Mouse (Mus musculus) c-Kit-positive CD71-positive TER-119-positive erythroid progenitor cells, embryonic 14.5 days (primary cell): ENCODE measurements around the gene 1700025G04Rik.

Experiments used
- DNase-seq: peaks from one replicate; pipeline ENCODE4 v3.0.0-alpha.2; 2013; ENCODE audit warnings: low spot score

1700025G04Rik gene

GRCm38 (mm10) chr1:151961204-151961603, 128.7 kb downstream of the 1700025G04Rik start:
- no peak for DNase-seq

GRCm38 (mm10) chr1:151959010-151959409, 130.9 kb downstream of the 1700025G04Rik start:
- DNase-seq = no peak

GRCm38 (mm10) chr1:151958442-151958841, 131.5 kb downstream of the 1700025G04Rik start:
- no peak for DNase-seq

- no peak for DNase-seq
Observed at GRCm38 (mm10) chr1:151957669-151958068, 132.3 kb downstream of the 1700025G04Rik start.

- no peak for DNase-seq
Observed at GRCm38 (mm10) chr1:151955866-151956265, 134.1 kb downstream of the 1700025G04Rik start.

- DNase-seq = peak; percentile 13
Observed at GRCm38 (mm10) chr1:151953563-151953962, 136.4 kb downstream of the 1700025G04Rik start.

- DNase-seq = no peak
Observed at GRCm38 (mm10) chr1:151948065-151948464, 141.9 kb downstream of the 1700025G04Rik start.

- DNase-seq = no peak
Observed at GRCm38 (mm10) chr1:151947571-151947970, 142.4 kb downstream of the 1700025G04Rik start.

- no peak for DNase-seq
Observed at GRCm38 (mm10) chr1:151944457-151945223, 145.3 kb downstream of the 1700025G04Rik start.

GRCm38 (mm10) chr1:151943681-151944237, 146.2 kb downstream of the 1700025G04Rik start:
- DNase-seq = no peak

GRCm38 (mm10) chr1:151942972-151943654, 146.8 kb downstream of the 1700025G04Rik start:
- no peak for DNase-seq

GRCm38 (mm10) chr1:151939987-151940386, 149.9 kb downstream of the 1700025G04Rik start:
- no peak for DNase-seq

- DNase-seq = no peak
Observed at GRCm38 (mm10) chr1:151939510-151939909, 150.4 kb downstream of the 1700025G04Rik start.

GRCm38 (mm10) chr1:151933605-151934004, 156.3 kb downstream of the 1700025G04Rik start:
- no peak for DNase-seq

GRCm38 (mm10) chr1:151926826-151927225, 163.1 kb downstream of the 1700025G04Rik start:
- DNase-seq = no peak

GRCm38 (mm10) chr1:151926141-151926540, 163.8 kb downstream of the 1700025G04Rik start:
- no peak for DNase-seq

- DNase-seq = no peak
Observed at GRCm38 (mm10) chr1:151925738-151926137, 164.2 kb downstream of the 1700025G04Rik start.

GRCm38 (mm10) chr1:151918806-151919357, 171.0 kb downstream of the 1700025G04Rik start:
- no peak for DNase-seq

- DNase-seq = no peak
Observed at GRCm38 (mm10) chr1:151917736-151918135, 172.2 kb downstream of the 1700025G04Rik start.

GRCm38 (mm10) chr1:151914494-151914893, 175.4 kb downstream of the 1700025G04Rik start:
- no peak for DNase-seq

- DNase-seq = no peak
Observed at GRCm38 (mm10) chr1:151907014-151907413, 182.9 kb downstream of the 1700025G04Rik start.

GRCm38 (mm10) chr1:151900706-151901360, 189.1 kb downstream of the 1700025G04Rik start:
- DNase-seq = no peak
